Mouse (Mus musculus) embryonic fibroblast, embryonic 13.5 days (primary cell): ENCODE measurements around the gene Cdkn2a.

Source experiments
- CTCF ChIP-seq: IDR thresholded peaks from 2 replicates; pipeline ENCODE4 v1.5.1; 2011; ENCODE audit warnings: mild to moderate bottlenecking, control low read depth, low read length, moderate library complexity, borderline replicate concordance; ENCODE audit not compliant: insufficient read depth
- POLR2A ChIP-seq: IDR thresholded peaks from 2 replicates; pipeline ENCODE4 v1.6.1; 2011; ENCODE audit warnings: low read depth, mild to moderate bottlenecking, control low read depth, low read length, moderate library complexity

- TF ChIP-seq CTCF (no peak), POLR2A (no peak)
Measured at GRCm38 (mm10) chr4:89306798-89307365, 12.4 kb upstream of the Cdkn2a start.
